Mouse (Mus musculus) embryonic facial prominence, embryonic 12.5 days (tissue): ENCODE results near the gene Stxbp5l. TPM values are rescaled to one million over a fixed set of nuclear protein-coding genes. Genes with fewer than 3 reads are reported as not detected.
"Not testable (repeated sequence)": the region's sequence is repeated elsewhere in the genome, so short reads cannot be mapped to it uniquely, and the experiment has no call there.

ENCODE experiments used
- ATAC-seq: fragments of 200-750 bp; cut with Nextera tagmentation; 2 replicates; pipeline ENCODE4 v1.8.0; 2017; ENCODE audit not compliant: insufficient number of reproducible peaks, insufficient read depth, low FRiP score, low TSS enrichment
- H3K27ac ChIP-seq: fragments of 300-500 bp; sonication (generic); 2 replicates; pipeline ENCODE4 v1.5.1; 2016; ENCODE audit warnings: mild to moderate bottlenecking
- H3K27me3 ChIP-seq: fragments of 300-500 bp; sonication (generic); 2 replicates; pipeline ENCODE4 v1.6.1; 2016; ENCODE audit warnings: mild to moderate bottlenecking, moderate library complexity
- H3K36me3 ChIP-seq: fragments of 300-500 bp; sonication (generic); 2 replicates; pipeline ENCODE4 v1.6.1; 2016; ENCODE audit warnings: mild to moderate bottlenecking
- H3K4me1 ChIP-seq: fragments of 300-500 bp; sonication (generic); 2 replicates; pipeline ENCODE4 v1.6.1; 2016
- H3K4me2 ChIP-seq: fragments of 300-500 bp; sonication (generic); replicated peaks from 2 replicates; pipeline ENCODE4 v1.6.1; 2016; ENCODE audit warnings: mild to moderate bottlenecking, moderate library complexity
- H3K4me3 ChIP-seq: fragments of 300-500 bp; sonication (generic); 2 replicates; pipeline ENCODE4 v1.5.1; 2016; ENCODE audit warnings: mild to moderate bottlenecking
- H3K9ac ChIP-seq: fragments of 300-500 bp; sonication (generic); 2 replicates; pipeline ENCODE4 v1.6.1; 2016; ENCODE audit warnings: mild to moderate bottlenecking, moderate library complexity
- H3K9me3 ChIP-seq: fragments of 300-500 bp; sonication (generic); 2 replicates; pipeline ENCODE4 v1.6.1; 2016; ENCODE audit warnings: mild to moderate bottlenecking, moderate library complexity
- WGBS: fragments of 180-500 bp; shearing (Covaris S2); methylation state at CpG from one replicate; pipeline ENCODE4 v1.1.7; 2016; 5-methylcytosine and 5-hydroxymethylcytosine counted together
- polyA plus RNA-seq: library from polyadenylated mRNA; unstranded; fragments of >200 nt; fragmentation: Nextera tagmentation; extraction: Ambion mirVana; gene quantifications from 2 replicates; pipeline ENCODE4 v1.2.1, GENCODE M21; 2016

Stxbp5l gene
- polyA plus RNA-seq, 1 experiment from 2014 or later = 0.61 TPM

DNA sequence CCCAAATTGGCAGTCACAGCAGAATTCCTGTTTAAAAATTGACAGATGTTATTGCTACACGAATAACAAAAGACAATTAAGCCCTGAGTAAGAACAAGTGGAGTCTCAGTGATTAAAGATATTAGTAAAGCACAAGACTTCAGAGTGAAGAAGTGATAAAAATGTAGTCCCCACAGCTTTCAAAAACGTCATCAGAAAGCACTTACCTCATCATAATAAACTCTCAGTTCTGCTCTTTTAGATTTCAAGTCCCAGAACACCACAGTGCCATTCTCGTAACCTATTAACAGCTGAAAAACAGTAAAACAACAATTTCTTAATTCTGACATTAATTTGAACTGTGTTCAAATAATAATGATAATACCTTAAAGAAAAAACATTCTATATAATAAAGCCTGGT is 123.1 kb downstream of the Stxbp5l start:
- Histone ChIP-seq H3K4me2 (no peak overlapping the region), H3K4me1 (no peaks in the 10 kb centered on the region), H3K9ac (no peak overlapping the region), H3K4me3 (no peak overlapping the region), H3K36me3 (no peaks in the 10 kb centered on the region), H3K27me3 (no peaks in the 10 kb centered on the region), H3K27ac (no peak overlapping the region), H3K9me3 (no peaks in the 10 kb centered on the region)
- ATAC-seq = no peak
- 54% methylated on average over 3 of the region's 3 CpGs for WGBS

DNA sequence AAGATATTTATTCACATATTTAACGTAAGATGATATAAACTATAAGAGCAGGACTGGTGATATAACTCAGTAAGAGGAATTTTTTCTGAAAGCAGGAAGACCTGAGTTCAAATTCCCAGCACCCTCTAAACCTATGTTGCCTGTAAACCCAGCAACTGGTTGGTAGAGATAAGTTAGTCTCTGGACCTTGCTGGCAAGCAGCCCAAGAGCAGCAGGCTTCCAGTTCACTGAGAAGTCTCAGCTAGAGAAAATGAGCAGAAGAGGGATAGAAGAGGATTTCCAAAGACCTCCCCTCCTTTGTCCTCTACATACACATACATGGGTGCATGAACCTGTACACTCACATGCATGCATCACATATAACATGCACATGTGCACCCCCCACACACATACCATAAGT is 165.6 kb downstream of the Stxbp5l start:
- Histone ChIP-seq H3K36me3 (no peaks in the 10 kb centered on the region), H3K27ac (no peak overlapping the region), H3K9me3 (no peaks in the 10 kb centered on the region), H3K27me3 (no peaks in the 10 kb centered on the region), H3K4me3 (no peak overlapping the region), H3K4me1 (no peaks in the 10 kb centered on the region), H3K4me2 (no peak overlapping the region), H3K9ac (no peak overlapping the region)
- WGBS = 89% methylated on average over 1 of the region's 1 CpGs
- no peak for ATAC-seq

DNA sequence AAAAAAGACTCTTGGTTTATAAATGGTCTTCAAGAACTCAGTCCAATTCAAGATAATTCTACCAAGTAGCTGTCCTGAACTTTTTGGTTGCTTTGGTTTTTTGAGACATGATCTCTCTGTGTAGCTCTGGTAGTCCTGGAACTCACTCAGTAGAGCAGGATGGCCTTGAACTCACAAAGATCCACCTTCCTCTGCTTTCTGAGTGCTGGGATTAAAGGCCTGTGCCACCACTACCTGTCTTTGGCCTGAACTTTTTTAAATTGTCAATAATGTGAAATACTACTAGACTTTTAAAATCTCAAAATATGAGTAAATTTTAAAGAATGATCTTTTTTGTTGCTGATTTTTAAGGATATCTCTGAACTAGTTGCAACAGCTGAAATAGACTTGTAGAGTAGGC is 176.0 kb downstream of the Stxbp5l start:
- no peak for ATAC-seq
- Histone ChIP-seq H3K4me1 (no peaks in the 10 kb centered on the region), H3K4me2 (no peak overlapping the region), H3K4me3 (no peak overlapping the region), H3K27me3 (no peaks in the 10 kb centered on the region), H3K9me3 (no peaks in the 10 kb centered on the region), H3K9ac (no peak overlapping the region), H3K27ac (no peak overlapping the region), H3K36me3 (no peaks in the 10 kb centered on the region)

DNA sequence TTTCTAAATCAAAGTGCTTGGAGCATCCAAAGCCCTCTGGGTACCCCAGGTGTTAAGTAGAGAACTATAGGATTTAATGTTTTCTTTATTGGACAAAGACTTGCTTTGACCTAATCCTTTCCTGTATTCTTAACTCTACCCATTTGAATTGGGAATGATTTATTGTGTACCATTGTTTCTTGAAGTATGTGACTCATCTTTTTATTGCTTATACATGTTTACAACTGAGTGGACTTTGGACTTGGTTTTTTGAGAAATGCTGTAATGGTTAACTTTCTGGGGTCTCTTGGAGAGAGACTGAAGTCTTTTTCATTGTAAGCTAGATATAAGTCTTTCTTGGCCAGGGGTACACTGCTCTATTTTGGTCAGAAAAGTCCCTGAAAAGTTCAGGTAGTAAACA is 190.6 kb downstream of the Stxbp5l start:
- H3K9me3 ChIP-seq = no peaks in the 10 kb centered on the region
- H3K4me1 ChIP-seq = no peaks in the 10 kb centered on the region
- H3K36me3 ChIP-seq = no peaks in the 10 kb centered on the region
- no peak for ATAC-seq
- H3K4me3 ChIP-seq = no peak overlapping the region
- H3K9ac ChIP-seq = no peak overlapping the region
- no peak overlapping the region for H3K4me2 ChIP-seq
- no peaks in the 10 kb centered on the region for H3K27me3 ChIP-seq
- H3K27ac ChIP-seq = no peak overlapping the region

DNA sequence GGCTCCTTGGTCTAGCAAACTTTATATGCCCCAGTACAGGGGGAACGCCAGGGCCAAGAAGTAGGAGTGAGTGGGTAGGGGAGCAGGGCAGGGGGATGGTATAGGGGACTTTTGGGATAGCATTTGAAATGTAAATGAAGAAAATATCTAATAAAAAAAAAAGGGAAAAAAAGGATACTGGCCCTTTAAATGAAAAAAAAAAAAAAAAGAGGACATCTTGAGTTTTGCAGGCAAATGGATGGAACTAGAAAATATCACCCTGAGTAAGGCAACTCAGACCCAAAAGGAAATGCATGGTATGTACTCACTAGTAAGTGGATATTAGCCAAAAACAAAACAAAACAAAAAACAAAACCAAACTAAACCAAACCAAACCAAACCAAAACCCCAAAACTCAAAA is 259.6 kb downstream of the Stxbp5l start:
- H3K9ac ChIP-seq, ATAC-seq, H3K36me3 ChIP-seq, H3K4me3 ChIP-seq, H3K27ac ChIP-seq, H3K27me3 ChIP-seq, H3K4me1 ChIP-seq, H3K9me3 ChIP-seq, H3K4me2 ChIP-seq: not testable (repeated sequence)
- 84% methylated on average over 1 of the region's 1 CpGs for WGBS

DNA sequence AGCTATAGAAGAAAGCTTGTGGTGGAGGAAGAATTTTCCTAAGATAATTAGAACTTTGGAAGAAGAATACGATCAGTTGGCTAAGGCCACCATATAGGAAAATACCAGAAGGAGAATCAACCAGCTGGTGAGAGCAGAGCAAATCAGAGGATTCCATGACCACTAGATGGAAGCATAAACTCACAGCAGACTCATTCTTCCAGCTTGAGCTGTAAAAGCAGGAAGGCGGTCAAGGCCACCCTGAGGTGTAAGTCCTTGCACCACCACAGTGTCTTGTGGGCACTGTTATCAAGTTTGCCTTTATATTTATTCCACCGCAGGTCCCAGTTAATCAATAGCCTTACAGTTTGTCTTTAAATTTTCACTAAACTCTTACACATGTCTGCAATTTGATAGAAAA is 275.5 kb downstream of the Stxbp5l start:
- ATAC-seq = peak; percentile 67; the same call in 1 of the 2 replicates
- H3K27ac ChIP-seq = no peak overlapping the region
- H3K36me3 ChIP-seq = no peaks in the 10 kb centered on the region
- no peak overlapping the region for H3K4me3 ChIP-seq
- WGBS = 24% methylated on average over 3 of the region's 3 CpGs
- H3K4me1 ChIP-seq = no peaks in the 10 kb centered on the region
- H3K4me2 ChIP-seq = no peak overlapping the region
- H3K27me3 ChIP-seq = no peaks in the 10 kb centered on the region
- H3K9ac ChIP-seq = no peak overlapping the region
- H3K9me3 ChIP-seq = no peaks in the 10 kb centered on the region

DNA sequence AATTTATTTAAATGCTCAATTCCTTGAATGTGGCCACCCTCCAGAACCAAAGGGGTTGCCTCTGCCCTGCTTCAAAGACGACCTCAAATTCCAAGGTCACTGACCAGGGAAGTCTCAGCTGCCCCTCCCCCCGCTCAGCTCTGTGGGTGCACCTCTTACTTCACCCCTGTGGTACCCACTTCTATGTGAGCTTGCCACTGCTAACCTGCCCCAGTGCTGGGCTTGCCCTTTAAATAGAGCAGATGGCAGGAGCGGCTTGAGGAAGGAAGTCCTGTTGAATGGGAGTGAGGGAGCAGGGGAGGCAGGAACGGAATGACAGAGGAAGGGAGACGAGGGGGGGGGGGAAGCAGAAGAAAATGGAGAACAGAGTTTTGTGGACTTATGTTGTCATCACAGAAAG is 276.0 kb downstream of the Stxbp5l start:
- no peak overlapping the region for H3K4me3 ChIP-seq
- no peaks in the 10 kb centered on the region for H3K4me1 ChIP-seq
- H3K27ac ChIP-seq = no peak overlapping the region
- no peak for ATAC-seq
- H3K9me3 ChIP-seq = no peaks in the 10 kb centered on the region
- H3K4me2 ChIP-seq = no peak overlapping the region
- H3K9ac ChIP-seq = no peak overlapping the region
- WGBS = 20% methylated on average over 5 of the region's 5 CpGs
- H3K36me3 ChIP-seq = no peaks in the 10 kb centered on the region
- no peaks in the 10 kb centered on the region for H3K27me3 ChIP-seq

DNA sequence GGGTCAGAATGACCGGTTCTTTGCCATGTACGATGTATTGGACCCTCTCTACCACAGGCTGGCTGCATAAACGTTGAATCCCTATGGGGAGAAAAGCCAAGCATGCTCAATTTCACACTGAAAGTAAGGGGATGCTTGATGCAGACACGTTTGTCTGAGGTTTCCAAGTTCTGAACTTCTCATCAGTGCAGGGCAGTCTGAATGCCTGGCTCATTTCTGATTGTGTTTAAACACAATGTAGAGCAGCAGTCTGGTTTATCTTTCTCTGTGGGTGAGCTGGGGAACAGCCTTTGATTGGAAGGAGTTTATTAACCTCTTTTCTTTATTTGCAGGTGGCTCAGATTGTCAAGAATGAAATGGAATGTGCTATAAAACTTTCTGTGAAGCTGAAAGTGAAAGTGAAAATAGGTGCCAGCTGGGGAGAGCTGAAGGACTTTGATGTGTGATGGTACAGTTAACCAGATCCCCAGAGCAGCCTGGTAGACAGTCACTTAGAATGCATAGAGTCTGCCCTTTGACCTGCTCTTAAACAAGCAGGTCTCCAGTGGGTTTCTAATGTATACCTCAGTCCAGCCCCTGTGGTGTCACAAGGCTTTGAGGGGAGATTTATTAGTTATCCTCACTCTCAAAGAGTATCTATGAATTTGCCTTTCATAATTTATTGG is 290.5 kb downstream of the Stxbp5l start:
- Histone ChIP-seq H3K4me2 (no peak overlapping the region), H3K9me3 (no peaks in the 10 kb centered on the region), H3K27ac (no peak overlapping the region), H3K4me3 (no peak overlapping the region), H3K4me1 (no peaks in the 10 kb centered on the region), H3K36me3 (peaks cover 20% of the 10 kb centered on the region), H3K9ac (no peak overlapping the region), H3K27me3 (no peaks in the 10 kb centered on the region)
- ATAC-seq = no peak
- 86% methylated on average over 4 of the region's 4 CpGs for WGBS

DNA sequence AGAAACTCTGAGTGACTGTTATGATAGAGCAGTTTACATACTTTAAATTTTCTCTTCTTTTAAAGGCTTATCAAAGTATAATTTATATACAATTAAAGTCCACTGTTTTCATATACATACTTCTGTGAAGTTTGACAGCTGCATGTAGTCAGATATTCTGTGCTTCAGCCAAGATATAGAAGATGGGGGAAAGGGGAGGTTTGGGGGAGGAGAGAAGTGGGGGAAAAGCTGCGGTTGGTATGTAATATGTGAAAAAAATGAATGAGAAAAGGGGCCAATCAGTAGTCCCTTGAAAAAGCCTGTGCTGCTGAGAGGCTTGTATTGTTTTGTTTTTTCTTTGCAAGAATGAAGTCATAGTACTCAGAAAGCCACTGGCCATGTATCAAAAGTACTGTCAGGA is 295.1 kb downstream of the Stxbp5l start:
- Histone ChIP-seq H3K4me1 (no peaks in the 10 kb centered on the region), H3K36me3 (peaks cover 39% of the 10 kb centered on the region)

DNA sequence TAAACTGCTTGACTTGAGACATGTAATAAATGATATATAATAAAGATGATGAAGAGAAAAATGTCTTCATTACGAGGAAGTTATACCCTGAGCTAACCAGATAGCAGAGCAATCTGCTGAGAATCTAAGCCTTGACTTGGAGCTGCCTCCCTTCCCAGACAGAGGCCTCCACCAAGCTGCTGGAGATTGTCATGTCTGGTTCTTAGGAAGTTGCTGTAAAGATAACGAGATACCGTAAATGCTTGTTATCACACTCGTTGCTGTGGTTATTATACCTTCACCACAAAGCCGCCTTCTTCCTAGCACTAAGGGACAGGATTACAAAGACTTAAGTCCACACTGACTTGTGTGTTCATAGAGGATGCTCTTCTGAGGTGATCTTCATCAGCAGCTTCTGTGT is 312.4 kb downstream of the Stxbp5l start:
- 93% methylated on average over 5 of the region's 5 CpGs for WGBS
- H3K9me3 ChIP-seq = no peaks in the 10 kb centered on the region
- H3K27ac ChIP-seq = no peak overlapping the region
- H3K4me1 ChIP-seq = no peaks in the 10 kb centered on the region
- no peak overlapping the region for H3K4me2 ChIP-seq
- no peak overlapping the region for H3K4me3 ChIP-seq
- ATAC-seq = no peak
- no peak overlapping the region for H3K9ac ChIP-seq
- H3K36me3 ChIP-seq = peaks cover 24% of the 10 kb centered on the region
- H3K27me3 ChIP-seq = no peaks in the 10 kb centered on the region

More for the DNA sequence above, 295.1 kb downstream of the Stxbp5l start:
- H3K27ac ChIP-seq = no peak overlapping the region
- ATAC-seq = no peak
- 70% methylated on average over 1 of the region's 1 CpGs for WGBS
- no peak overlapping the region for H3K9ac ChIP-seq
- H3K27me3 ChIP-seq = no peaks in the 10 kb centered on the region
- H3K9me3 ChIP-seq = no peaks in the 10 kb centered on the region
- H3K4me3 ChIP-seq = no peak overlapping the region
- H3K4me2 ChIP-seq = no peak overlapping the region

Other genes with a start within 250 kb of the Stxbp5l start
- gene Gtf2e1, start 154.8 kb upstream of the Stxbp5l start, polyA plus RNA-seq = 39.0 and 39.7 TPM in 2 replicates
- gene Rabl3, start 154.9 kb upstream of the Stxbp5l start, polyA plus RNA-seq = 30.4 and 33.5 TPM in 2 replicates
- 0.22 and 0.25 TPM in 2 replicates for gene Hgd, start 195.2 kb upstream of the Stxbp5l start, polyA plus RNA-seq